Mouse (Mus musculus) cortical plate, adult 2 months (tissue): ENCODE results near the gene Ldlrad3. TPM values are rescaled to one million over a fixed set of nuclear protein-coding genes. Genes with fewer than 3 reads are reported as not detected.

Source experiments
- H3K27ac ChIP-seq: fragments of 200-500 bp; 2 replicates; pipeline ENCODE4 v1.5.1; 2012; ENCODE audit warnings: low read length, control low read depth, inconsistent platforms; ENCODE audit not compliant: insufficient read depth
- H3K4me1 ChIP-seq: fragments of 200-500 bp; 2 replicates; pipeline ENCODE4 v1.6.1; 2011; ENCODE audit warnings: low read length; ENCODE audit not compliant: control insufficient read depth, insufficient read depth
- H3K4me3 ChIP-seq: fragments of 200-500 bp; 2 replicates; pipeline ENCODE4 v1.5.1; 2011; ENCODE audit warnings: mild to moderate bottlenecking, low read length, control low read depth; ENCODE audit not compliant: insufficient read depth
- CTCF ChIP-seq: fragments of 200-500 bp; IDR thresholded peaks from 2 replicates; pipeline ENCODE4 v1.5.1; 2011; ENCODE audit warnings: mild to moderate bottlenecking, control low read depth, low read length; ENCODE audit not compliant: insufficient read depth; ENCODE audit errors: extremely low read depth
- POLR2A ChIP-seq: fragments of 200-500 bp; IDR thresholded peaks from 2 replicates; pipeline ENCODE4 v1.6.1; 2011; ENCODE audit warnings: mild to moderate bottlenecking, low read length, control low read depth; ENCODE audit not compliant: insufficient read depth; ENCODE audit errors: extremely low read depth
- polyA plus RNA-seq: library from polyadenylated mRNA; depleted of rRNA; stranded (reverse); fragments of >200 nt; gene quantifications from 2 replicates; pipeline ENCODE4 v1.2.3, GENCODE M21; 2012

Ldlrad3 gene
- polyA plus RNA-seq, 1 experiment, result 8.7 TPM

GRCm38 (mm10) chr2:102052353-102052752, 133.8 kb downstream of the Ldlrad3 start:
- Histone ChIP-seq H3K4me3 (no peak overlapping the region), H3K27ac (0 out of 2 replicates have a peak overlapping the region, but pooled peaks have one; percentile 12), H3K4me1 (peaks cover 3% of the 10 kb centered on the region)
- TF ChIP-seq CTCF (no peak), POLR2A (no peak)

- TF ChIP-seq POLR2A, result no peak
- TF ChIP-seq CTCF, result no peak
- H3K4me3 ChIP-seq, result no peak overlapping the region
- H3K4me1 ChIP-seq, result peaks cover 3% of the 10 kb centered on the region; the same call in 1 of the 2 replicates
- H3K27ac ChIP-seq, result no peak overlapping the region
Observed at GRCm38 (mm10) chr2:102049866-102050550, 136.2 kb downstream of the Ldlrad3 start.

GRCm38 (mm10) chr2:102048296-102049175, 137.6 kb downstream of the Ldlrad3 start:
- no peak overlapping the region for H3K27ac ChIP-seq
- TF ChIP-seq CTCF (no peak), POLR2A (no peak)
- no peak overlapping the region for H3K4me3 ChIP-seq
- H3K4me1 ChIP-seq, result peaks cover 3% of the 10 kb centered on the region; the same call in 1 of the 2 replicates

GRCm38 (mm10) chr2:102046481-102046880, 139.7 kb downstream of the Ldlrad3 start:
- TF ChIP-seq CTCF, result no peak
- TF ChIP-seq POLR2A, result no peak
- no peak overlapping the region for H3K4me3 ChIP-seq
- peaks cover 1% of the 10 kb centered on the region; the same call in 1 of the 2 replicates for H3K4me1 ChIP-seq
- no peak overlapping the region for H3K27ac ChIP-seq

GRCm38 (mm10) chr2:102040456-102040855, 145.7 kb downstream of the Ldlrad3 start:
- TF ChIP-seq CTCF (no peak), POLR2A (no peak)
- no peak overlapping the region for H3K27ac ChIP-seq
- no peak overlapping the region for H3K4me3 ChIP-seq
- peaks cover 1% of the 10 kb centered on the region; the same call in 1 of the 2 replicates for H3K4me1 ChIP-seq

- no peak overlapping the region for H3K27ac ChIP-seq
- TF ChIP-seq POLR2A (no peak), CTCF (no peak)
Observed at GRCm38 (mm10) chr2:102040011-102040410, 146.2 kb downstream of the Ldlrad3 start.

GRCm38 (mm10) chr2:102038895-102039667, 147.1 kb downstream of the Ldlrad3 start:
- H3K4me3 ChIP-seq, result no peak overlapping the region
- H3K4me1 ChIP-seq, result peaks cover 1% of the 10 kb centered on the region; the same call in 1 of the 2 replicates
- TF ChIP-seq POLR2A, result no peak
- TF ChIP-seq CTCF, result no peak
- peak overlapping the region; percentile 1; the same call in 1 of the 2 replicates for H3K27ac ChIP-seq

More at GRCm38 (mm10) chr2:102040011-102040410, 146.2 kb downstream of the Ldlrad3 start:
- Histone ChIP-seq H3K4me3 (no peak overlapping the region), H3K4me1 (peaks cover 1% of the 10 kb centered on the region; the same call in 1 of the 2 replicates)

GRCm38 (mm10) chr2:102038229-102038894, 147.8 kb downstream of the Ldlrad3 start:
- TF ChIP-seq POLR2A (no peak), CTCF (no peak)
- Histone ChIP-seq H3K4me1 (peaks cover 3% of the 10 kb centered on the region), H3K27ac (peak overlapping the region; percentile 49)

More at GRCm38 (mm10) chr2:102038229-102038894, 147.8 kb downstream of the Ldlrad3 start:
- H3K4me3 ChIP-seq, result no peak overlapping the region
